Mouse (Mus musculus): ENCODE results near the gene 4930432M17Rik.

DNA sequence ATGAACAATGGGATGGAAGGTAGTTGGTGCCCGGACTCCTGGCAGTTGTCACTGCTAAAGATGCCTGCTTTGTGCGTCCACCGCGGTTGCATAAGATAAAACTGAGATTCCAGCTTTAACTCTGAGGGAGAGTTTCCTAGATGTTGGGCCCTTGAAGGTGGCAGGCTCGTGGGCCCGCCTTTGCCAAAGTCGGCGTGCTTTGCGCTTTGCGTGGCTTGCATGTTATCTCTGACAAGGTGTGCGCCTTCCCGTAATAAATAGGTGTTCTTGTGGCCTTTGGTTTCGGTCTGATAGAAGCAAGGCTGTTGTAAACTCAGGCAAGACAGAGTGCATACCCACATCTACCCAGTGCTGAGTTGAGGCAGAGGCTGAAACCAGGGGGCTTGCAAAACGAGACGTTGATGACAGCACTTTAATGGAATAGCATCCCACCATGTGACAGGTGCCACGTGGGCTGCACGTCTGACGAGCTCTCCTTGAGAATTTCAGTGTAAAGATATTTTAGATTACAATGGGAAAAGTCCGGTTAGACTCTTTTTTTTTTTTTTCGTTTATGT, 53.5 kb downstream of the 4930432M17Rik start:
- no peak for TF ChIP-seq CTCF (IDR thresholded peaks at IDR 0.05; ENCODE audit: extremely low read depth, insufficient read length, insufficient replicate concordance, low read depth, low read length)
- TF ChIP-seq POLR2A (IDR thresholded peaks at IDR 0.05; ENCODE audit: low read depth, low read length) = no peak
